Mouse (Mus musculus) small intestine, adult 2 months (tissue): ENCODE results near the gene Tnfrsf22.
"Not testable (repeated sequence)": the region's sequence is repeated elsewhere in the genome, so short reads cannot be mapped to it uniquely, and the experiment has no call there.

Source experiments
- CTCF ChIP-seq: fragments of 200-500 bp; IDR thresholded peaks from 2 replicates; pipeline ENCODE4 v1.5.1; 2012; ENCODE audit warnings: low read depth, mild to moderate bottlenecking, control low read depth, inconsistent platforms, low read length, moderate library complexity, mixed read lengths; ENCODE audit not compliant: insufficient replicate concordance, insufficient read length; ENCODE audit errors: extremely low read depth
- POLR2A ChIP-seq: fragments of 200-500 bp; IDR thresholded peaks from 2 replicates; pipeline ENCODE4 v1.6.1; 2012; ENCODE audit warnings: low read depth, mild to moderate bottlenecking, control low read depth, inconsistent platforms, low read length, moderate library complexity

- TF ChIP-seq CTCF, POLR2A: not testable (repeated sequence)
Observed at GRCm38 (mm10) chr7:143686191-143686590, 36.7 kb upstream of the Tnfrsf22 start.
